Mouse (Mus musculus): ENCODE data around the gene Pam. TPM values are rescaled to one million over a fixed set of nuclear protein-coding genes. Genes with fewer than 3 reads are reported as not detected.

Pam gene
- total and polyA plus RNA-seq, 3 experiments, result not detected

DNA sequence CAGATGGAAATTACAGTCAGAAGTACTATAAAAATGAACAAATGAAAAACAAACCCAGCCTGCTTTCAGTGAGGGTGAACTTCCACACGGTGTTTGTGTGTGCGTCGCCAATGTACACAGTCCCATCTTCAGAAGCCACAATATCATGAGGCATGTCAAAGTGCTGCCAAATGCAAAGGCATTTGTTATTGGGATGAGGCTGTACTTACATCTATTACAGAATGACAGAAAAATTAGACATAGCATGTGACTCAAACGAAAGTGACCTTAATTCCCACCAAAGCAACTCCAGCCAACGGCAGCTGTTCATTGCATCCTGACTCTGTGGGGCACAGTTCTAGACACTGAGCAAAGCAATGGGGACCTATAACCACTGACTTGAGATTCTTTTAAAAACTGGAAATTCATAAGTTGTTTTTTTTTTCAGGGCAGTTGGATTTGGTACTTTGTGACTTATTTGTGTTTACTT, 261.1 kb downstream of the Pam start:
- no peaks in the 10 kb centered on the region for H3K79me2 ChIP-seq (ENCODE audit: control insufficient read depth, insufficient read depth, low read length, poor library complexity)
- no peak overlapping the region for H3K27ac ChIP-seq (ENCODE audit: control insufficient read depth, low read depth, low read length)
- H3K27me3 ChIP-seq (ENCODE audit: control insufficient read depth in 1 of 2, insufficient read depth in 2 of 2, low read length in 2 of 2), result peaks cover 0 to 2% of the 10 kb centered on the region in 2 experiments; a peak in 1 of 4 replicates
- no peak overlapping the region for H3K4me3 ChIP-seq (ENCODE audit: control insufficient read depth in 1 of 2, insufficient read depth in 1 of 2, low read depth in 2 of 2, low read length in 2 of 2)
- no peaks in the 10 kb centered on the region for H3K4me1 ChIP-seq (ENCODE audit: control insufficient read depth in 1 of 2, insufficient read depth in 2 of 2, low read length in 2 of 2)
- DNase-seq (ENCODE audit: low read depth, low spot score), result no peak
- no peak for TF ChIP-seq SMC3 (IDR thresholded peaks at IDR 0.05; ENCODE audit: low read depth, low read length)
- no peak for TF ChIP-seq POLR2AphosphoS5 (IDR thresholded peaks at IDR 0.05; ENCODE audit: borderline replicate concordance, low read depth, low read length)
- TF ChIP-seq NRF1 (IDR thresholded peaks at IDR 0.05; ENCODE audit: insufficient read depth, low read depth, low read length, poor library complexity, severe bottlenecking), result no peak
- no peak for TF ChIP-seq E2F4 (IDR thresholded peaks at IDR 0.05; ENCODE audit: borderline replicate concordance, low read depth, low read length)
- TF ChIP-seq POLR2AphosphoS2 (IDR thresholded peaks at IDR 0.05; ENCODE audit: low read length), result no peak
- no peak for TF ChIP-seq MEF2A (IDR thresholded peaks at IDR 0.05; ENCODE audit: extremely low read depth, insufficient replicate concordance, low read depth, low read length, poor library complexity, severe bottlenecking)
- no peak for TF ChIP-seq MAX (IDR thresholded peaks at IDR 0.05; ENCODE audit: low read length)
- TF ChIP-seq JUND (IDR thresholded peaks at IDR 0.05; ENCODE audit: low read depth, low read length), result no peak
- TF ChIP-seq TCF12 (IDR thresholded peaks at IDR 0.05; ENCODE audit: low read depth, low read length), result no peak
- no peak for TF ChIP-seq MYC (IDR thresholded peaks at IDR 0.05; ENCODE audit: low read depth, low read length)
- no peak for TF ChIP-seq USF1 (IDR thresholded peaks at IDR 0.05; ENCODE audit: low read depth, low read length)
- TF ChIP-seq ZC3H11A (IDR thresholded peaks at IDR 0.05; ENCODE audit: low read depth, low read length), result no peak
- no peak for TF ChIP-seq KAT2A (conservative IDR thresholded peaks at IDR 0.05; ENCODE audit: low read depth, low read length)
- no peak for TF ChIP-seq MAZ (IDR thresholded peaks at IDR 0.05; ENCODE audit: low read depth, low read length)
- TF ChIP-seq ZNF384 (IDR thresholded peaks at IDR 0.05; ENCODE audit: low read depth, low read length), result no peak
- no peak for TF ChIP-seq RCOR1 (IDR thresholded peaks at IDR 0.05; ENCODE audit: low read depth, low read length)
- no peak for TF ChIP-seq GATA1 (IDR thresholded peaks at IDR 0.05; ENCODE audit: low read depth, low read length)
- no peak for TF ChIP-seq EP300 (IDR thresholded peaks at IDR 0.05; ENCODE audit: low read depth in 1 of 2, low read length in 2 of 2)
- no peak overlapping the region for H3K9ac ChIP-seq (ENCODE audit: control insufficient read depth, low read depth, low read length, poor library complexity, severe bottlenecking)
- H3K36me3 ChIP-seq (ENCODE audit: control insufficient read depth in 1 of 2, insufficient read depth in 2 of 2, low read length in 2 of 2), result no peaks in the 10 kb centered on the region
- H3K9me3 ChIP-seq (replicated peaks; ENCODE audit: insufficient read depth, low read length), result no peaks in the 10 kb centered on the region

DNA sequence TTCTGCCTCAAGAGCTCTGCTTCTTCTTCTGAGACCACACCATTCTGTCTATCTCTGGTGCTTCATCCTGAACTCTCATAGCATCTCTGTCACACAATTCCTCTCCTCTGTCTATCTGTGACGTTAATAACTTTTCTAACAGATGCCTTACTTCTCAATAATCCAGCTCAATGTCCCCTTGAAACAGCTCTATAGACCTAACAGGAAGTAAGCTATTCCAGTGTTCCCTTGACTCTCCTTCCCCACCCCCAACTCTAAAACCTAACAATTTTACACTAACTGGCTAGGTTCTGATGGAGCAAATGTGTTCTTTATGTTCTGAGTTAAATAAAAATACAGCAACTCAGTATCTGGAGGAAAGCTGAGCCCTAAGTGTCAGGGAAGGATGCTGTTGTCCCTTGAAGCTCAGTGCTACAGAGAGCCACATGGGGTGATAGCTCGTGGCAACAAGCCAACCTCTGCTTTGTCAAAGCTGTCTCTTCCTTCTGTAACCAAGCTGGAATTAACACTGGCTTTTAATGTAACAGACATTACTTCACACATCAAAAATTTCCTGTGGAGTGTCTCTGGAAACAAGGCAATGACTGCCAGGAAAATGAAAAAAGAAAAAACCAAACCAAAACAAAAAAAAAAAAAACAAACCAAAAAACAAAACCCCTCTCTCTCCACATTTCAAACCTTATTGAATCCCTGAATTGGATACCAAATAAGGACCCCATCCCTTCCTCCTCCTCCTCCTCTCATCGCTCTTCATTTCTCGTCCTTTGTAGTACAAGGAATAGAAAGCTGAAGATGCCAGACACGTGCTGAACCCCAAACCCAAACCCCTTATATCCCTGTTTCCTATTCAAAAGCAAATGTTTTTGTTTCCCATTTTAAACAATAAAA, 261.7 kb downstream of the Pam start:
- Histone ChIP-seq H3K9ac (ENCODE audit: control insufficient read depth, low read depth, low read length, poor library complexity, severe bottlenecking) (no peak overlapping the region), H3K27me3 (ENCODE audit: control insufficient read depth in 1 of 2, insufficient read depth in 2 of 2, low read length in 2 of 2) (peaks cover 0 to 2% of the 10 kb centered on the region in 2 experiments; a peak in 1 of 4 replicates), H3K27ac (ENCODE audit: control insufficient read depth, low read depth, low read length) (no peak overlapping the region), H3K79me2 (ENCODE audit: control insufficient read depth, insufficient read depth, low read length, poor library complexity) (no peaks in the 10 kb centered on the region), H3K4me1 (ENCODE audit: control insufficient read depth in 1 of 2, insufficient read depth in 2 of 2, low read length in 2 of 2) (no peaks in the 10 kb centered on the region), H3K4me3 (ENCODE audit: control insufficient read depth in 1 of 2, insufficient read depth in 1 of 2, low read depth in 2 of 2, low read length in 2 of 2) (no peak overlapping the region), H3K36me3 (ENCODE audit: control insufficient read depth in 1 of 2, insufficient read depth in 2 of 2, low read length in 2 of 2) (no peaks in the 10 kb centered on the region), H3K9me3 (replicated peaks; ENCODE audit: insufficient read depth, low read length) (no peaks in the 10 kb centered on the region)
- no peak for DNase-seq (ENCODE audit: low read depth, low spot score)
- no peak for TF ChIP-seq JUND (IDR thresholded peaks at IDR 0.05; ENCODE audit: low read depth, low read length)
- TF ChIP-seq HCFC1 (IDR thresholded peaks at IDR 0.05; ENCODE audit: low read depth, low read length), result no peak
- TF ChIP-seq MAZ (IDR thresholded peaks at IDR 0.05; ENCODE audit: low read depth, low read length), result no peak
- no peak for TF ChIP-seq TCF12 (IDR thresholded peaks at IDR 0.05; ENCODE audit: low read depth, low read length)
- no peak for TF ChIP-seq USF1 (IDR thresholded peaks at IDR 0.05; ENCODE audit: low read depth, low read length)
- no peak for TF ChIP-seq CHD2 (IDR thresholded peaks at IDR 0.05; ENCODE audit: low read length)
- no peak for TF ChIP-seq ZMIZ1 (IDR thresholded peaks at IDR 0.05; ENCODE audit: low read depth, low read length)
- no peak for TF ChIP-seq MAFK (IDR thresholded peaks at IDR 0.05; ENCODE audit: borderline replicate concordance, low read depth, low read length)
- no peak for TF ChIP-seq E2F4 (IDR thresholded peaks at IDR 0.05; ENCODE audit: borderline replicate concordance, low read depth, low read length)
- no peak for TF ChIP-seq MAX (IDR thresholded peaks at IDR 0.05; ENCODE audit: low read length)
- no peak for TF ChIP-seq GABPA (IDR thresholded peaks at IDR 0.05; ENCODE audit: low read depth, low read length)
- TF ChIP-seq ZC3H11A (IDR thresholded peaks at IDR 0.05; ENCODE audit: low read depth, low read length), result no peak
- TF ChIP-seq ELF1 (IDR thresholded peaks at IDR 0.05; ENCODE audit: low read depth, low read length), result no peak
- no peak for TF ChIP-seq POLR2AphosphoS2 (IDR thresholded peaks at IDR 0.05; ENCODE audit: low read length)
- TF ChIP-seq NRF1 (IDR thresholded peaks at IDR 0.05; ENCODE audit: insufficient read depth, low read depth, low read length, poor library complexity, severe bottlenecking), result no peak
